Mouse (Mus musculus) forebrain, embryonic 12.5 days (tissue): ENCODE measurements around the gene Cidec. TPM values are rescaled to one million over a fixed set of nuclear protein-coding genes. Genes with fewer than 3 reads are reported as not detected.

Experiments used
- ATAC-seq: fragments of 200-750 bp; cut with Nextera tagmentation; 2 replicates; pipeline ENCODE4 v1.8.0; 2017; ENCODE audit warnings: moderate TSS enrichment; ENCODE audit not compliant: low FRiP score
- H3K27ac ChIP-seq: fragments of 300-500 bp; sonication (generic); 2 replicates; pipeline ENCODE4 v1.5.1; 2016; ENCODE audit warnings: mild to moderate bottlenecking
- H3K27me3 ChIP-seq: fragments of 300-500 bp; sonication (generic); 2 replicates; pipeline ENCODE4 v1.6.1; 2016; ENCODE audit warnings: mild to moderate bottlenecking
- H3K36me3 ChIP-seq: fragments of 300-500 bp; sonication (generic); replicated peaks from 2 replicates; pipeline ENCODE4 v1.6.1; 2016; ENCODE audit warnings: mild to moderate bottlenecking
- H3K4me1 ChIP-seq: fragments of 300-500 bp; sonication (generic); 2 replicates; pipeline ENCODE4 v1.6.1; 2016
- H3K4me2 ChIP-seq: fragments of 300-500 bp; sonication (generic); 2 replicates; pipeline ENCODE4 v1.6.1; 2016; ENCODE audit warnings: mild to moderate bottlenecking, moderate library complexity
- H3K4me3 ChIP-seq: fragments of 300-500 bp; sonication (generic); replicated peaks from 2 replicates; pipeline ENCODE4 v1.5.1; 2016; ENCODE audit warnings: mild to moderate bottlenecking
- H3K9ac ChIP-seq: fragments of 300-500 bp; sonication (generic); 2 replicates; pipeline ENCODE4 v1.6.1; 2016; ENCODE audit warnings: mild to moderate bottlenecking
- H3K9me3 ChIP-seq: fragments of 300-500 bp; sonication (generic); 2 replicates; pipeline ENCODE4 v1.6.1; 2016
- WGBS: fragments of 180-500 bp; shearing (Covaris S2); methylation state at CpG from one replicate; pipeline ENCODE4 v1.1.7; 2016; 5-methylcytosine and 5-hydroxymethylcytosine counted together
- polyA plus RNA-seq: library from polyadenylated mRNA; unstranded; fragments of >200 nt; fragmentation: Nextera tagmentation; extraction: Ambion mirVana; gene quantifications from 2 replicates; pipeline ENCODE4 v1.2.1, GENCODE M21; 2016

Cidec gene
- polyA plus RNA-seq, 1 experiment from 2014 or later: not detected

DNA sequence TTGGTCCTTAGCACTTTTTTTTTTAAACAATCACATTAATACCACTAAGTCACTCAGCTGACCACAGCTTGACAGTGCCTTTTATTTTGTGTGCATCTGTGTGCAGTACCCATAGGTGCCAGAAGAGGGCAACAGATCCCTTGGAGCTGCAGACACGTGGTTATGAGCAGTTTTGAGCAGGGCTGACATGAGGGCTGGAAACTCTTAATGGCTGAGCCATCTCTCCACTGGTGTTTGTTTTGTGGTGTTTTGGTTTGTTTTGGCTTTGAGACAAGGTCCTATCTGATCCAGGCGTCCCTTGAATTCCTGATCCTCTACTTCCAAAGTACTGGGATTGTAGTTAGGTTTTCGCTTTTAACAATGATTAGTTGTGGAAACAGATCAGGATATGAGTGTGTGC, 8.2 kb downstream of the Cidec start:
- H3K4me2 ChIP-seq: no peak overlapping the region
- H3K4me3 ChIP-seq: no peak overlapping the region
- no peak overlapping the region for H3K27ac ChIP-seq
- no peak for ATAC-seq
- peaks cover 6% of the 10 kb centered on the region; the same call in 1 of the 2 replicates for H3K9me3 ChIP-seq
- H3K27me3 ChIP-seq: no peaks in the 10 kb centered on the region
- 63% methylated on average over 3 of the region's 3 CpGs for WGBS
- H3K9ac ChIP-seq: no peak overlapping the region
- no peaks in the 10 kb centered on the region for H3K36me3 ChIP-seq
- no peaks in the 10 kb centered on the region for H3K4me1 ChIP-seq

DNA sequence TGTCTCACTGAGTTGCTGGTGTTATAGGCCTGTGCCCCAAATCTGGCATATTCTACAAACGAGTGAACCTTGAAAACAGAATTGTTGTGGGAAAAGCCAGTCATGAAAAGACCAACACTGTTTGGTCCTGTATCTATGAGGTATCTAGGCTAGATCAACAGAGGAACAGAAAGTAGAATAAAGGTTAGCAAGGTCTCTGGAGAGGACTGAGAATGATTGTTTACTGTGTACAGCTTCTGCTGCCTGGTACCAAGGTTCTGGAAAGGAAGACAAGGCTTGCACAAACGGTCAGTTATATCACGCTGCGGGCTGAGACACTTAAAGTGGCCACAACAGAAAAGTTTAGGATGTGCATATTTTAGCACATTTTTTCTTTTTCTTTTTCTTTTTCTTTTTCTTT, 8.9 kb downstream of the Cidec start:
- Histone ChIP-seq H3K36me3 (no peaks in the 10 kb centered on the region), H3K4me1 (no peaks in the 10 kb centered on the region), H3K4me2 (no peak overlapping the region), H3K27ac (no peak overlapping the region), H3K27me3 (no peaks in the 10 kb centered on the region), H3K9me3 (peaks cover 6% of the 10 kb centered on the region; the same call in 1 of the 2 replicates), H3K9ac (no peak overlapping the region), H3K4me3 (no peak overlapping the region)
- ATAC-seq: no peak
- WGBS: 89% methylated on average over 4 of the region's 4 CpGs

DNA sequence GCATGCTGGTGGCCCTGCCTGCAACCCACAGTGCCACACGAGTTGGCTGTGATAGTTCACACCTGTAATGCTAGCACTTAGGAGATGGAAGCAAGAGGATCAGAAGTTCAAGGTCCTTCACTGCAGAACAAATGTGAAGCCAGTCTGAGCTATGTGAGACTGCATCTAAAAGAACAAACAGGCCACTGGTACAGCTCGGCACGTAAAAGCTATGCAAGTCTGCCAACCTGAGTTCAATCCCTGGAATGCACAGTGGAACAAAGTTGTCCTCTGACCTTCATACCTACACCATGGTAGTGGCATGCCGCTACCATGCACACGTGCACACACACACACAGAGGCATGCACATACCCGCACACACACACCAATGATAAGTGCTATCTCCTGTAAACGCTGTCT, 11.4 kb downstream of the Cidec start:
- H3K9ac ChIP-seq: no peak overlapping the region
- peaks cover 6% of the 10 kb centered on the region; the same call in 1 of the 2 replicates for H3K9me3 ChIP-seq
- no peak overlapping the region for H3K4me3 ChIP-seq
- H3K4me1 ChIP-seq: peaks cover 4% of the 10 kb centered on the region
- H3K4me2 ChIP-seq: no peak overlapping the region
- no peaks in the 10 kb centered on the region for H3K36me3 ChIP-seq
- no peak overlapping the region for H3K27ac ChIP-seq
- ATAC-seq: no peak
- no peaks in the 10 kb centered on the region for H3K27me3 ChIP-seq
- 87% methylated on average over 7 of the region's 7 CpGs for WGBS

- ATAC-seq: no peak
- no peaks in the 10 kb centered on the region for H3K27me3 ChIP-seq
- peaks cover 12% of the 10 kb centered on the region for H3K4me1 ChIP-seq
- no peak overlapping the region for H3K4me3 ChIP-seq
- no peaks in the 10 kb centered on the region for H3K36me3 ChIP-seq
- peaks cover 6% of the 10 kb centered on the region; the same call in 1 of the 2 replicates for H3K9me3 ChIP-seq
- H3K27ac ChIP-seq: no peak overlapping the region
- H3K9ac ChIP-seq: no peak overlapping the region
- no peak overlapping the region for H3K4me2 ChIP-seq
- WGBS: 79% methylated on average over 4 of the region's 4 CpGs
Observed at GRCm38 (mm10) chr6:113423000-113423399, 12.6 kb downstream of the Cidec start.

DNA sequence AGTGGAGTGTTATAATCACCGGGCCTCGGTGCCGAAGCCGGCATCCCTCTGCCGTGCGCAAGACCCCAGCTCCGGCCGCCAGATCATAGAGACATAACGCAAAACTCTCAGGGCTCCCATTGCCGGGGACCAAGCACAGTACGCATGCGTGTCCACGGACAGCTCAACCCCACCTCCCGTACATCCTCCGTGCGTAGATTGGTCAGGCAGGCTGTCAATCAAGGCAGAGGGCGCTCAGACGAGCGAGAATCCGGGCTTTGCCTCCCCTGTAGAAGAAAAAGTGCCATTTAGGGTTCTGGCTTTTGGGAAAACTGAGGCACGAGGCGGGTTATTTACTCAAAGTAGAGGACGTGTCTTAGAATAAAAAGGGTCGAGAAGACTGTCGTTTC, 16.4 kb downstream of the Cidec start, which contains the start of gene Rpusd3:
TSS of gene Rpusd3 (minus strand) at position 142 of the 389 bp plus-strand sequence.
- Histone ChIP-seq H3K36me3 (peaks cover 25% of the 10 kb centered on the region), H3K4me2 (peak within 1 kb of the TSS; percentile 92), H3K4me3 (peak within 1 kb of the TSS; percentile 65), H3K27me3 (no peaks in the 10 kb centered on the region), H3K4me1 (peaks cover 17% of the 10 kb centered on the region), H3K27ac (no peak within 1 kb of the TSS), H3K9ac (peak within 1 kb of the TSS; percentile 77), H3K9me3 (no peaks in the 10 kb centered on the region)
- under 1% methylated on average over 25 of the region's 25 CpGs for WGBS
- ATAC-seq: peak; percentile 99

- Histone ChIP-seq H3K4me3 (peak overlapping the region; percentile 65), H3K9ac (peak overlapping the region; percentile 77), H3K36me3 (peaks cover 28% of the 10 kb centered on the region), H3K4me2 (peak overlapping the region; percentile 92), H3K27ac (no peak overlapping the region), H3K4me1 (peaks cover 17% of the 10 kb centered on the region), H3K27me3 (no peaks in the 10 kb centered on the region), H3K9me3 (no peaks in the 10 kb centered on the region)
- 17% methylated on average over 16 of the region's 16 CpGs for WGBS
- peak; percentile 60 for ATAC-seq
Observed at GRCm38 (mm10) chr6:113418441-113419198, 16.9 kb downstream of the Cidec start.

DNA sequence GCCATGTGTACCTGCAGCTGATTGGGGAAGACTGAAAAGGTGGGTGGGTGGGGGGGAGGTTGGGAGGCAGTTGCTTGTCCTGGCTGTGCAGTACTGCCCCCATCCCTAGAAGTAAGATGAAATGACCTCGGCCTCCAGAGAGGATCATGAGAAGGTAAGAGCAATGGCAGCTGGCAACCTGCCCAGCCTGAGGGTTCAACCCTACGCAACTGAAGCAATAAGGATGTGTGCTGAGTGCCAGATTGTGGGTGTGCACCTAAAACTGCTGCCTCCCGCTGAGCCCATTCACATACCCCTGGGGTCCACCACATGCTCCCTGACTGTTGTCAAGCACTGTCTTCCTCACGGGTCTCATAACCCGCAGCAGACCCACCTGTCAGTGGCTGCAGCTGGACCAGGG, 19.1 kb downstream of the Cidec start:
- WGBS: 95% methylated on average over 5 of the region's 5 CpGs
- Histone ChIP-seq H3K4me2 (no peak overlapping the region), H3K36me3 (peaks cover 28% of the 10 kb centered on the region), H3K4me1 (peaks cover 17% of the 10 kb centered on the region), H3K27ac (no peak overlapping the region), H3K9ac (no peak overlapping the region), H3K27me3 (no peaks in the 10 kb centered on the region), H3K9me3 (no peaks in the 10 kb centered on the region), H3K4me3 (no peak overlapping the region)
- no peak for ATAC-seq

GRCm38 (mm10) chr6:113410001-113410400, 25.6 kb downstream of the Cidec start:
- WGBS: 79% methylated on average over 1 of the region's 1 CpGs
- no peaks in the 10 kb centered on the region for H3K9me3 ChIP-seq
- H3K9ac ChIP-seq: no peak overlapping the region
- no peaks in the 10 kb centered on the region for H3K27me3 ChIP-seq
- H3K4me3 ChIP-seq: no peak overlapping the region
- H3K4me2 ChIP-seq: no peak overlapping the region
- H3K36me3 ChIP-seq: peaks cover 23% of the 10 kb centered on the region
- no peaks in the 10 kb centered on the region for H3K4me1 ChIP-seq
- H3K27ac ChIP-seq: no peak overlapping the region
- no peak for ATAC-seq

- 81% methylated on average over 9 of the region's 9 CpGs for WGBS
- no peak overlapping the region for H3K4me2 ChIP-seq
- ATAC-seq: no peak
- H3K9ac ChIP-seq: no peak overlapping the region
- H3K9me3 ChIP-seq: no peaks in the 10 kb centered on the region
- no peaks in the 10 kb centered on the region for H3K4me1 ChIP-seq
- H3K27ac ChIP-seq: no peak overlapping the region
- no peak overlapping the region for H3K4me3 ChIP-seq
- no peaks in the 10 kb centered on the region for H3K27me3 ChIP-seq
- H3K36me3 ChIP-seq: peaks cover 13% of the 10 kb centered on the region
Observed at GRCm38 (mm10) chr6:113406683-113407082, 28.9 kb downstream of the Cidec start.

GRCm38 (mm10) chr6:113405483-113405882, 30.1 kb downstream of the Cidec start:
- no peak overlapping the region for H3K4me2 ChIP-seq
- no peaks in the 10 kb centered on the region for H3K27me3 ChIP-seq
- no peaks in the 10 kb centered on the region for H3K4me1 ChIP-seq
- H3K36me3 ChIP-seq: peaks cover 13% of the 10 kb centered on the region
- H3K4me3 ChIP-seq: no peak overlapping the region
- no peak overlapping the region for H3K9ac ChIP-seq
- no peak for ATAC-seq
- 89% methylated on average over 6 of the region's 6 CpGs for WGBS
- H3K9me3 ChIP-seq: no peaks in the 10 kb centered on the region
- no peak overlapping the region for H3K27ac ChIP-seq

DNA sequence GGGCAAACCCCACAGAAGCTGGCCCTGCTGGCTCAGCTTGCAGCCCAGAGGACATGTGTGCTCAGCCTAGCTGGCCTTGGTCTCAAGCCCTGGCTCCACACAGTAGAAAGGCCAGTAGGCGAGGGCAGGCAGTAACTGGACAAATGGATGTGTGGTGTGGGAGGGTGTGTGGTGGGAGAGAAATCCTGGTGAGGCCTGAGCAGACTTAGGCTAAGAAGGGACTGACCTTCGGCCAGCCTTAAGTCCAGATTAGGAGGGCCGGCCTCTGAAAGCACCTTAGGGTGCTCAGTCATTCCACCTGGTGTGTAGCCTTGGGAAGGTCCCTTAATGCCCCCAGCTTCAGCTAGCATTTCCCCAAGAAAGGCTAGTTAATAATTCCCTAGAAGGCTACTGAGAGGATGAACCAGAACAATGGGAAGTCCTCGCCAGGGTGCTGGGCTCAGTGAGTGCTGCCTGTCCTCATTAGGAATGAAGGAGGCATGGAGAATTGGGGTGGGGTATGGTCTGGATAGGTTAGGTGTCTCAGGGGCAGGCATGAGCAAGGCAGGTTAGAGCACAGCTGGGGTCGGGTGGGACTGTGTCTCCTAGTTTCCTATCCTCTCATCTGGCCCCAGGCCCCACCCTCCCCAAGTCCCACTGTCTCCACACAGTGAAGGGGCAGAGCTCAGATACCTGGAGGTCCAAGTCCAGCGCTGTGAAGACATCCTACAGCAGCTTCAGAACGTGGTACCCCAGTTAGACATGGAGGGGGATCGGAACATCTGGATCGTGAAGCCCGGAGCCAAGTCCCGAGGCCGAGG, 30.7 kb downstream of the Cidec start:
- Histone ChIP-seq H3K36me3 (peaks cover 13% of the 10 kb centered on the region), H3K9me3 (no peaks in the 10 kb centered on the region), H3K4me2 (no peak overlapping the region), H3K27me3 (no peaks in the 10 kb centered on the region), H3K4me3 (no peak overlapping the region), H3K27ac (no peak overlapping the region), H3K4me1 (no peaks in the 10 kb centered on the region), H3K9ac (no peak overlapping the region)
- 75% methylated on average over 12 of the region's 12 CpGs for WGBS
- ATAC-seq: no peak

DNA sequence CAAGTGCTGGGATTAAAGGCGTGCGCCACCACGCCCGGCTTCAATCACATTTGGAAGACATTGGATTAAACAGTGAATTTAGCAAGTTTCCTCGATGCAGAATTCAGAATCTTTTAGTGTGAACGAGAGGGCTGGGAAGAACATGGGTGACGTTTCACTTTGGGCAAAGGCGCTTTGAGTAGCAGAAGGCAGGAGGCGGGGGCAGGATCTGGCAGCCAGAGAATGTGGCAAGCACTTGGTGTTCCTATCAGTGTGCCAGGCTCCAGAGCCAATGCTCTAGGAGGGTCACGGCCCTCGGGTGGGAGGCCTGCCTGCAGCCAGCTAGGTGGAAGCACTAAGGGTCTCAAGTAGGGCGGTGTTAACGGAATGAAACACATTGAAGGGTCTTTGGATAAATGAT, 33.5 kb downstream of the Cidec start:
- no peaks in the 10 kb centered on the region for H3K4me1 ChIP-seq
- H3K4me2 ChIP-seq: no peak overlapping the region
- 95% methylated on average over 13 of the region's 13 CpGs for WGBS
- H3K27me3 ChIP-seq: no peaks in the 10 kb centered on the region
- H3K9me3 ChIP-seq: no peaks in the 10 kb centered on the region
- H3K4me3 ChIP-seq: no peak overlapping the region
- no peak for ATAC-seq
- H3K27ac ChIP-seq: no peak overlapping the region
- H3K36me3 ChIP-seq: peaks cover 2% of the 10 kb centered on the region
- no peak overlapping the region for H3K9ac ChIP-seq
